Comparison of ENCODE assay signal across 9 mouse cellular contexts in genomic region chr3:41058395-41058794, GRCm38 (mm10). TPM values are rescaled to one million over a fixed set of nuclear protein-coding genes. Genes with fewer than 3 reads are reported as not detected.
DNase-seq lines count a peak whose midpoint lies in the region.
"Had no signal": no experiment of that assay in that cellular context is flagged by ENCODE, and none has a peak within 500 bp of the region (broad histone marks: within the 10 kb centered on the region; RNA-seq: fewer than 3 reads in every experiment).

No protein-coding gene starts in this region.

- H3K27ac ChIP-seq in midbrain, embryonic 10.5 days (replicated peaks) = no peak overlapping the region

- H3K4me1 ChIP-seq in midbrain, embryonic 10.5 days = no peaks in the 10 kb centered on the region

- no peaks in the 10 kb centered on the region for H3K9me3 ChIP-seq in midbrain, embryonic 10.5 days (replicated peaks)

- DNase-seq in gastrocnemius, adult 18-20 months (ENCODE audit: low spot score) = peak; percentile 2
- DNase-seq in gastrocnemius, postnatal 4 days (ENCODE audit: low spot score in 2 of 2) = no peak
- peak; percentile 78 for DNase-seq in 3T3-L1 (ENCODE audit: low read depth, low spot score)
- DNase-seq in cerebellum, adult 8-10 months = peak; percentile 49
- DNase-seq in layer of hippocampus, postnatal 25 days (ENCODE audit: extremely low spot score in 1 of 2, low spot score in 1 of 2) = peak; percentile 18 to 26
- DNase-seq in right cerebral cortex, postnatal 36 days (ENCODE audit: low spot score in 2 of 2) = peak; percentile 64 to 65
- no peak for DNase-seq in midbrain, embryonic 10.5 days (ENCODE audit: low spot score)
- DNase-seq in urinary bladder, postnatal 25 days (ENCODE audit: low spot score) = no peak

- 89% methylated on average over 2 of the region's 2 CpGs for WGBS in midbrain, embryonic 10.5 days

- H3K36me3 ChIP-seq in midbrain, embryonic 10.5 days = peaks cover 3% of the 10 kb centered on the region

- no peaks in the 10 kb centered on the region for H3K27me3 ChIP-seq in midbrain, embryonic 10.5 days (ENCODE audit: low read depth, poor library complexity, severe bottlenecking)

- H3K4me3 ChIP-seq in midbrain, embryonic 10.5 days = no peak overlapping the region
- H3K4me3 ChIP-seq: myocyte had no signal

RNA-seq across cellular contexts. Expression of gene Pgrmc2, which starts 24.5 kb away (rescaled TPM):
- 10 to 100 TPM; 20.1 to 21.7 TPM for total RNA-seq in gastrocnemius, adult 18-20 months (2021)
- total RNA-seq in gastrocnemius, postnatal 4 days (2021) = 10 to 100 TPM; 51.3 to 55.0 TPM
- total RNA-seq in layer of hippocampus, postnatal 25 days (2021) = 10 to 100 TPM; 51.1 to 52.5 TPM
- 31.2 and 34.3 TPM in 2 replicates for polyA plus RNA-seq in midbrain, embryonic 10.5 days (2016; fragmentation: Nextera tagmentation; extraction: Ambion mirVana)

Comparison
In these comparisons a context has a peak if more than half of its experiments do, and no peak if none do; other contexts are left out.
1. DNase-seq: peak in gastrocnemius, adult 18-20 months (single experiment), 3T3-L1 (single experiment), cerebellum, adult 8-10 months (single experiment), layer of hippocampus, postnatal 25 days (2 of 2) and right cerebral cortex, postnatal 36 days (2 of 2); none in gastrocnemius, postnatal 4 days (0 of 2), midbrain, embryonic 10.5 days (single experiment) and urinary bladder, postnatal 25 days (single experiment).